Mouse (Mus musculus): ENCODE data around the gene Capn2.
A peak's percentile ranks its signal among the peaks of the same experiment; 100 is the strongest.

The Capn2 gene

DNA sequence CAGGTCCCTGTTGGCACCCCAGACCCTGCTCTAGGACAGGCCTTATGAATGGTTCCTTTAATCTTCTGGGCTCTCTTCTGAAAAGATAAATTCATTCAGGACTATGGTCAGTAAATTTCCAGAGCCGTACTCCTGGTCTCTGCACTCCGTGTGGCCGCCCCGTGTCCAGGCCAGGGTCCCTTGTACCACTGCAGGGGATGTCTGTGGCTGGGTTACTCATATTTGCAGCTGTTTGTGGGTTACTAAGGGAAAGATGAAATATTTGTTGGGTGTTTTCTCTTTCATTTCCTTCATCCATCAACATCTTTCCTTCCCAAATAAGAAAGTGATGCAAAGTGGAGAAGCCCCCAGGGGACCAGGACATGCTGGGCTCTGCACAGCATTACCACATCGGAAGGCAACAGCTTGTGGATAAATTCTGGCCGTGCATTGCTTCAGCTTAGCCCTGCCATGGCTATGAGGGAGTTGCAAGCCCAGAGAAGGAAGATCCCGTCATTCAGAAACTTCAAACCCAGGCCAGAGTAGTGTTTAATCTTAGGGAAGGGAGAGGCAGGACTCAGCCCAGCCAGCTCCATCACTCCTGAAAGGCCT is 15.5 kb downstream of the Capn2 start:
- no peak for DNase-seq (ENCODE audit: low spot score)

DNA sequence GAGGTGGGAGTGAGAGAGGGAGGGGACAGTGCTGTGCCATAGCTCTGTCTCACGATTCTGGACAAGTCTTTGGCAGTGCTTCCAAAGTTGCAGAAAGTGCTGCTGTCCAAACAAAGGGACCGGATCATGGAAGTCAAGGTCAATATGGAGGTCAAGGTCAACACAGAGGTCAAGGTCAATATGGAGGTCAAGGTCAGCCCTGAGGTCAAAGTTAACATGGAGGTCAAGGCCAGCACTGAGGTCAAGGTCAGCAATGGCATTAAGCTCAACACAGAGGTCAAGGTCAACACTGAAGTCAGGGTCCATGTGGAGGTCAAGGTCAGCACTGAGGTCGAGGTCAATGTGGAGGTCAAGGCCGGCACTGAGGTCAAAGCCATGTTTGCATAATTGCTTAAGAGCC is 16.6 kb downstream of the Capn2 start:
- no peak for DNase-seq (ENCODE audit: low spot score)

DNA sequence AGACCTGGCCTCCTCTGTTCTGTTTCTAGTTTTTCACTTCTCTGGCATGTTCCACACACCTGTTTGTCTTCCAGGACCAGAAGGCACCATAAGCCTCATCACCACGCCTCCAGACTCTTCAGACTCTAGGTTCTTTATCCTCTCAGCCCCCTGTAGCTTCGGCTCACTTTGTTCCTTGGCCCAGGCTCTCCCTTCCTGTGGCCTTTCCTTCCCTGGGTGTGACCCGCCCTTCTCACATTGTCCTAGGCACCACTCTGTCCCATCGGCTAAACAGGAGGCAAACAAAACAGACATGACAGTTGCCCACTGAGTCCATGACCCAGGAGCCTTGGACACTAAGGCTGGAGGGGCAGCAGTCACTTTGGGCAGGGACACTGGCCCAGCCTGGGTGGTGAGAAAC is 17.2 kb downstream of the Capn2 start:
- DNase-seq (ENCODE audit: low spot score), result no peak

DNA sequence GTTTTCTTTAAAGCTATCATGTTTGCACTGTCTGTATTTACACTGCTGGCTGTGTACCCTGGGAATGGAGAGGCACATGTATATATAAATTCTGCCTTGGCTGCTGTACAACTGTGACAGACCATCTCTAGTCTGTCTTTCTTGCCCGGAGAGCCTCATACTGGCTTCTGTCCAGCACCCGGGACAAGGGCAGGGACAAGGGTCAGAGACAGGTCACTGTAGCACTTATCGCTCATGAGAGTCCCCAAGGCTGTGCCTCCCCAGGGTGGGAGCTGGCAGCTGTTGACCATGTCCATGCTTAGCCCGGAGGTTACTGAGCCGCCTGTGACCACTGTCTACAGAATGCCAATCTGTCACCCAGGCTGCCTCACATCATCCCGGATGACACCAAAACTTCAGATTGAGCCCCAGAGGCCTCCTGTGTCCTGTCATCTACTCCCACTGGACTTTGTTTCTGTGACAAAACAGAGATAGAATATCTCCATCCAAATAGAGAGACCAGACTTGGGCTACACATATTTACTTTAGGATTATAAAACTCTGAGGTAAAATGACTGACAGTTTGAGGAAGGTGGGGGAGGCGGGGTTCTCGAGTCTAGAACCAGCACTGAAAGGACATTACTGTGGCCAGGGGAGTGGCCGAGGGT is 17.8 kb downstream of the Capn2 start:
- DNase-seq (ENCODE audit: low spot score), result no peak

DNA sequence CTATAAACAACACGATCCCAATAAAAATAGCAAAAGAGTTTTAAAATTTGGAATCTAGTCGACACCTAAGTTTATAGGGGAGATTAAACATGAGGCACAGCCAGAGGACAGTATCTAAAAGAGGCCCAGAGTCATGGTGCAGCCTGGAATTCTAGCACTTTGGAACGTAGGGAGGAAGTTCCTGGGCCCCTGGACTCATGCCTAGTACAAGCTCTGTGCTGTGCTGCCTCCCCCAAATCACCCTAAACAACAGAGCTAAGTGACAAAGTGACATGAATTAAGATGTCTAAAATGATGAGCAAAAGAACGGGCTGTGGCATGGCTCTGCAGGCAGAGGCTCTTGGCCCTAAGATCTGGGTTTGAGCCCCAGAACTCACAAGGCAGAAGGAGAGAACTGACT is 19.7 kb downstream of the Capn2 start:
- no peak for DNase-seq (ENCODE audit: low spot score)

DNA sequence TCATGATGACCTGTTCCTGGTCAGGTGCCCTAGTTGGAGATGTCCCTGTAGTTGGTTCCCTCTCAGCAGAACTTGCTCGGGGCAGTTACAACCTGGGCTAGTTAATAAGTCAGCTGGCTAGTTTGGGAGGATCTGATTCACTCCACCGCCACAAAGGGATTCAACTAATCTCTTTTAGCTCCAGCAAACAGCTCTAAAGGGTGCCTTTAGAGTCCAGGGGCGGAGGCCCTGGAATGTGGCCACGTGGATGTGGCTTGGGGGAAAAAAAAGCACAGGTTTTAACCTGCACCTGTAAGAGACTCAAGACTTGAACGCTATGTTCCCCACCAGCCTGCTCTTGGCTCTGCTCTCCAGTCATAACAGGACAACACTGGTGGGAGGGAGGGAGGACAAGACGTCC is 20.7 kb downstream of the Capn2 start:
- no peak for DNase-seq (ENCODE audit: low spot score)

DNA sequence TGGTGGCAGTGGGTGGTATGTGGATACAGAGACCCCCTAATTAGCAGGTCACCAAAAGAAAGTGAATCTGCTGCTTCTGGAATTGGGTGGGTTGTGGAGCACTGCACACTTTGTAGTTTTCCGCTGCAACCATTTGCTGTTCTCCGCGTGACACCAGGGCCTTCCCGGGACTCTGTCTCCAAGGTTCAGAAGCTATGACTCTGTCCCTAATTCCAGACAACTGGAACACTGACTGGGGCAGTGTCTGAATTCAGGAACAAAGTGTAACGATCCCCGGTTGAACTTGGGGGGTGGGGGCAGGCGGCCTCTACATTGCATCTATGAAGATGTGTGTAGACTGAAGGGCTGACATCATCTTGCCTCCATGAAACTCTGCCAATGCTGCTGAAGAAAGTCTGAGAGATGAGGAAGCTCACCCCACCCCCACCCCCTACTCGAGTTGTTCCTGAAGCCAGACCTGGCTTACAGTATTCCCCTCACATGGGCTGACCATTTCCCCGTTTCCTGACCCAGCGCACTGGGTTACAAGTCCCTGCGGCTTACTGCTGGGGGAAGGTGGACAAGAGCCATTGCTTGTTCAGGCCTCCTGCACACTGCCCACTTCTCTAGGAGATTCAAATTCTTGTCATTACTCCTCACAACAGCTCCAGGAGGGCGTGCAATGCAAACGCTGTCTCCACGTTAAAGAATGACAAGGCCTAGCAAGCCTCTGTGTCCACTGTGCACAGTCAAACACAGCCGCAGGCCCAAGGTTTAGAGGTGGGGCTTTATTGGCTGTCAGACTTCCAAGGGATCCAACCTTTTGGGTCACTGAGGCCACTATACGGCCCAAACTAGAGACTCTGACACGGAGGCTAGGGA is 22.9 kb downstream of the Capn2 start:
- no peak for DNase-seq (ENCODE audit: low spot score)

DNA sequence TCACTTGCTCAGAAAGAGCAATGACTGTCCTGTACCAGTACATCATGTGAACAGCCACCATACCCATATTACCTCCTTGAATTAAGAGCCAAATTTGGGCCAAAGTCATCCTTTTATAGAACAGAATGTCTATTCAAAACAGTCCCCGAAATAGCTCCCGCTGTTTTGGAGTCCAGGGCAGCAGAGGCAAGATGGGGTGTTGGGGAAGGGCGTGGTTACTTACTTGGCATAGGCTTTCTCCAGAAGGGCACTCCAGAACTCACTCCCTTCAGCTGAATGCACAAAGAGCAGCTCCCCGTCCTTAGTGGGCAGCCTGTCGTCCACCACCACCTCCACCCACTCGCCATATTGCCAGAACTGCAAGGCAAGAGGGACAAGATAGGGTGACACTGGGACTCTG is 25.6 kb downstream of the Capn2 start:
- no peak for DNase-seq (ENCODE audit: low spot score)

DNA sequence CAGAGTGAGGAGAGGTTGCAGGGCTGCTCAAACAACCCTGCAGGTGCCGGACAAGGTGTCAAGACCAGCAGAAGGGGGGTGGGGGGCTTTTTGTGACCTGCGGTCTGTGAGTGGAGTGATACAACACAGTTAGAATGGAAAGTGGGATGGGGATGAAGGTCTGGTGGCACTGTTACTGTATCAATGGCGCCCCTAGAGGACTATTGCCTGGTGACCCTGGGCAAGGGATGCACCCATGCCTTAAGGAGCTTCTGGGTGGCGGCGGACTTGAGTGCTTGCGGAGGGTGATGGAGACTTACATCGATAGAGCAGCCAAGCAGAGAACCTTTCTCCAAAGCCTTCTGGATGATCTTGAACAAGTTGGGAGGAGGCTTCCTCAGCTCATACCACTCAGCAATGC is 26.8 kb downstream of the Capn2 start:
- no peak for DNase-seq (ENCODE audit: low spot score)

DNA sequence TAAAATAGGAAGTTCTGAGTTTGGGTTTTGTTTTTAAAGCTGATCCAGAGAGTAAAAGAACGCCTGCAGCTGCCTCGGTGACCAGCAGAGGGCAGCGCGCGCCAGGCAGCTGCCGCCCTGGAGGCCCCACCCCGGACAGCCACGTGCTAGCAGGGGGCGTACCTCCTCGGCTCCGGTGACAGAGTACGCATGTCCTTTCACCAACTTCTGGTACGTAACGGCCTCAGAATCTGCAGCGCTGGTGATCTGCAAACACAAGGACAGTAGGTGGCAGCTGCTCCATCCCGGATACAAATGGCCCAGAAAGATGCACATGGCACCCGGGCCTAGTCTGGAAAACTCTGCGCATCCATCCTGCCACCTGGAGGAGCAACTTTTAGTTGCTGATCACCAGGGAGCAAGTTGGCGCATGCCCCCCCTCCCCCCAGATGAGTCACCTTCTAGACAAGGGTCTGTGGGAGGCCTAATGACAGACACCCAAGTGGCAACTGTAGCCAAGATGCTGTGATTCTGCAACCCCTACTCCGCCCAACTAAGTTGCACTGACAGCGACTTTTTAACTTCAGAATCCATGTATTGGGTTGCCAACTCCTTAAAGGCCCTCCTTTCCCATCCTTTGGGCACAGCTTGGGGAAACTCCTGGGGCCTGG is 27.5 kb downstream of the Capn2 start:
- DNase-seq (ENCODE audit: low spot score), result peak; percentile 93

DNA sequence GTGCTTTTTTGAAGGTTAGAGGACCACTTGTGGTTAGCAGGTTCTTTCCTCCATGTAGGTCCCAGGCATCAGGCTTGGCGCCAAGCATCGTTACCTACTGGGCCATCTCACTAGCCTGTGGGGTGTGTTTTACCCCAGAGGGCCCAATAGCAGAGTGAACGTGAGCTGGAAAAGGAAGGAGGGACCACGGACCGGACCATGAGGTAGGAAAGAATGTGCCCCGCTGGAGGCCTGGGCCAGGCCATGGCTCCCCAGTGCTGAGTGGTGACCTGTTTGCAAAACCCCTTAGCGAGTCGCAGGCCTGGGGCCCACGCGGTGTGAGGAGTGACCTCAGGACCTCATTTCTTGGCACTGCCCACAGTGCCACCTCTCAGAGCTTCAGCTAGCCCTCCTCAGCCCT is 28.9 kb downstream of the Capn2 start:
- no peak for DNase-seq (ENCODE audit: low spot score)

DNA sequence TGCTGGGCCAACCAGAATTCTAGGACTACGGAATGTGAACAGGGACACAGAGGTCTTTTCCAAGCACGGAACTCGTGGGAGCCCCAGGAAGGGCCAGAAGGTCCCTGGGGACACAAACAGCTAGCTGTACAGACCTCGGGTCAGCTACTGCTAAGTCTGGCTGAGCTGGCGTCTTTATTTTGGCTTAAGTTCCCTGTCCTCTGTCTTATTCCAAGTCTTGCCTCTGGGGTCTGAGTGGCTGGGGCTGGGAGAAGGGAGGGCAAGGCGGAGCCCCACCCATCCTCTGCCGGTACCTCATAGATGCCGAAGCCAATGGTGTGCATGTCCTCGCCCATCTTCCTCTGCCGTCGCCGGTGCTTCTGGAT is 33.5 kb downstream of the Capn2 start:
- DNase-seq (ENCODE audit: low spot score), result no peak

DNA sequence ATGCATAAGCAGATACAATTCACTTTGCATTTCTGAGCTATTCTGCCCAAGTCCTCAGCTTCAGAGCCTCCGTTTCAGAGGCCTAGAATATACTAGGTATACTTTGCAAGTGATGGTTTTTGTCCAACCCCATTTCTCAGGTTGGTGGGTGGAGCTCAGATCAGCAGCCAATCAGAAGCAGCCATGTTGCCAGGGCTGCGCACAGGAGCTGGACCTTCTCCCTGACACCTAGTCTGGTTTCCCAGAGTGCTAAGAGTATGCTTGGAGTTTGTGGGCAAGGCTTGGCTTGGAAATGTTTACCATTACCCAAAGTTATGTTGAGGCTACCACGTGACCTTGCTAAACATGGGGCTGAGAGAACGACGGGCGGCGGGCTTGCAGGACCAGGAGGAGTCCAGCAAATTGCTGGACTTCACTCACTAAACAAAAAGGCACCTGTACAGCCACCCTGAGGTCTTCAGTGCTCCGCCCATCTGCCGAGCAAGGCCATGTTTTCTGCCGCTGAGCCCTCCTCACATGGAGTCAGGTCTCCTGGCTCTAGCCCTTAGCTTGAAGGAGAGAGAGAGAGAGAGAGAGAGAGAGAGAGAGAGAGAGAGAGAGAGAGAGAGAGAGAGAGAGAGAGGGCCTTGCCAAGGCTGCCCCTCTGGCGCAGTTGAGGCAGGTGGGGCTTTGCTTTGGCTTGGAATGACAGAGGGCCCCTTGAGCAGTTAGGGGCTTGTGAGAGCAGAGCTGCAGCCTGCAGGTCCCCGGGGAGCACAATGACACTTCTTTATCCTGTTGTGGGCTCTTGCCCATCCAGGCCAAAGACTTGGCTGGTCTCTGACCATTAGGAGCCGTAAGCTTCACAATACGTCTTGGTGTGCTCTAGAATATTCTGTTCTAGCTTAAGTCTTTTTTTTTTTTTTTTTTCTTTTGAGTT is 34.2 kb downstream of the Capn2 start:
- DNase-seq (ENCODE audit: low spot score), result no peak

DNA sequence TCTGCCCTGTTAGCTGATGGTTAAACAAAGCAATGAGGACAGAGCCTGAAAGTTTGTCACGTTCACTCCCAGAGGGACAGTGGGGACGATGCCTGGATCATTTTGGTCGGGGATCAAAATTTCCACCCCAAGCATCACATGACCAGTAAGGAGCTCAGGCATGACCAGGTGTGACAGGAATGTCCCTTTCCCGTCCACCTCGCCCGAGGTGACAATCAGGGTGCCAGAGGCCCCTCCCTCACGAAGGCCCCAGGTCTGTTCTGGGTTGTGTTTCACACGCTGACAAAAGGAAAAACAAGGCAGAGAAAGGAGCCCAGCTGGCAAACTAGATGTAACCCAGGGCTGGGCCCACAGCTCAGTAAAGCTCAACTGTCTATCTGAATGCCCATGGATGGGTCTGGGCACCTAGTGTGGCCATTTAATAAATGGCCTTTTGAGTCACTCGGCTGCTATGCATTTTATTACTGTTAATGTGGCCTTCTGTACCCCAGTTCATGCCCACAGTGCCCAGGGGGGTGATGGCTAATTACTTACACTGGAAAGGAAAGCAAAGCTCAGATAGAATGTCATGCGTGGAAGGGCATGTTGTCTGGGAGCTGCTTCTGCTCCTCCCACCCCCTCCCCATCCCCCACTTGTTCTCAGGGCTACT is 35.6 kb downstream of the Capn2 start:
- no peak for DNase-seq (ENCODE audit: low spot score)

DNA sequence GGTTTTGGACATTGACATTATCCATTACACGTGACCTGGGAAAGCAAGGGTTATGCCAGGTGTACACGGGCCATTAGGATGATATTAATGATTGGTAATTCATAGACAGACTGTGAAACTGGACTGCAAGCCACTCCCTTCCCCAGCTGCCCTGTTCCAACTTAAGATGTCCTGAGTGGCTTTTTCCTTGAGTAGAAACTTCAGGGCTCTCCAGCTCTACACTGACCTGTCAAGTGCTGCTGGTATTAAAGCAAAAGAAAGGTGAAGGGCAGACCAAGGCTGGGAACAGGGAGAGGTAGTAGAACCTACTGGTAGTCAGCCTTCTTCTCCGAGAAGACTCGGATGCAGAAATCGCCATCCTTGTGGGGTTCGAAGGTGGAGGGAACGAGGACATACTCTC is 36.3 kb downstream of the Capn2 start:
- no peak for DNase-seq (ENCODE audit: low spot score)

DNA sequence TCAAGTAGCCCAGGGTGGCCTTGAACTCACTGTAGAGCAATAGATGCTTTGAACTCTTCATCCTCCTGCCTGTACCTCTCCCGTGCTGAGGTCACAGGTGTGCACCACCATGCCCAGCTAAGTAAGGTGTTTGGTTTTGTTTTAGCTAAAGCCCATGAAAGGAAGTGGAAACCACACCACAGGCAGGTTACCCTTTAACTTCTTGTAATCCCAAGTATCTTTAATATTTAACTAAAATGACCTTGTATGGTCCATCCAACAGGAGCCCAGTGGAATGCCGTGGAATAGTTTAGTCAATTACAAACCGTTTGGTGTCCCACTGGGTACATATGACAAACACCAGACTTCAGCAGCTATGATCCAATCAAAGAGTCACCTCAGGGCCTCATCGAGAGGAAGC is 38.5 kb downstream of the Capn2 start:
- DNase-seq (ENCODE audit: low spot score), result no peak

DNA sequence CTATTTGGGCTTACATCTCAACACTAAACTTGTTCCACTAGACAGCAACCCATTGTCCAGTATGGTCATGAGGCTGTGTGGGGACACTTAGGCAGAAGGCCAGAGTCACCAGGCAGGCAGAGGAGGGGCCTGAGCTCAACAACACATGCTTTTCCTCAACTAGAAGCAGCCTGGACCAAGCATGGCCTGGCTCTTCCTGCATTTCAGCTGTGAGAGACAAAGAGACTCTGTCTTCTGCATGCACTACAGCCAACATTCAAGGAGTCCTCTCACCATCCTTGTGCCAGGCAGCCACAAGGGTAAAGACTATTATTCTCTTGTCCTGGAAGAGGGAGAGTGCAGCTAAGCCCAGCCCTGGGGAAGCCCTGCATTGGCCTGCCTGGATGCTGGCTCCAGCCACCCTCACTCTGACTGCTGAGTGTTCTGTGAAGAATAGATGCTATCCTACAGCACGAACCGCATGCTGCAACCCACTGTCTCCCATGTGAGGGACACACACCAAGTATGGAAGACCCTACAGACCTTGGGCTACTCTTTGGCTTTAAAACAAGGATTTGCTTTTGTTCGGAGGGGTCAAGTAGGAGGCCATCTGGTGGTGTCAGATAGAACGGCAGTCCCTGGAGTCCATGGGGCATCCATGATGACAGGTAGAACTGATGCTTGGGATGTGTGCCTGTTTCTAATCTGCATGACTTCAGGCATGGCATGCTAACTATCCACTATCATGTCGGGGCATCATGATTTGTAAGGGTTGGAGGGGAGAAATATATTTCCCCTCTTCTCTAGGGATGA is 42.2 kb downstream of the Capn2 start:
- DNase-seq (ENCODE audit: low spot score), result no peak

DNA sequence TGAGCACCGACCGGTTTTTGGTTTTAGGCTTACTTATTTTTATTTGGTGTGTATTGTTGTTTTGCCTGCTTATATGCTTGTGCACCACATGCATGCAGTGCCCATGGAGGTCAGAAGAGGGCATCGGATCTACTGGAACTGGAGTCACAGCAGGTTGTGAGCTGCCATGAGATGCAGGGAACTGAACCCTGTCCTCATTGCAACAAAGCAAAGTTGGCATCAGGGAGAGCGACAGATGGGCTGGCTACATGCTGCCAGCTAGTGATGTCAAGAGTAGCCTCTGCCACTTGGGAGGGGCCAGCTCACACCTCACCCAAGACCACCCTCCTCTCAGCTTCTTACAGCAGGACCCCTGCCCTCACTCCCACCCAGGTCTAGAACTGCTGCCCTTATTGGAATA is 51.4 kb downstream of the Capn2 start:
- no peak for DNase-seq (ENCODE audit: low spot score)

DNA sequence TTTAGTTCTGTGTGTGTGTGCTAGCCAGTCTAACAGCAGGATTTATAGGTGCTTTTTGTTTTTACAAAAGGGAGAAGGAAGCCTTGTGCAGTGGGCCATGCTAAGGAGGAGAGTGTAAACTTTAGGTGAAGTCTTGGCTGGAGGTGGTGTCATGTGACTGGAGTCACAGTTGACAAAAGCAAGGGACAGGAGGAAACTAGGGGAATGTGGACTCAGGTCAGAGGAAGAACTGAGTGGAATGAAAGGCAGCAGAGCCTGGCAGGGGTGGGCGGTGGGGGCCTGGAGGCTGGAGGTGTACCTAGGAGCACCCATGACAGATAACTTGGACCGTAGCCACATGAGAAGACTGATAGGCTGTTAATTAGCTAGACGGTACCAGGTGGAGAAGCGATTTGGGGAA is 52.1 kb downstream of the Capn2 start:
- no peak for DNase-seq (ENCODE audit: low spot score)

DNA sequence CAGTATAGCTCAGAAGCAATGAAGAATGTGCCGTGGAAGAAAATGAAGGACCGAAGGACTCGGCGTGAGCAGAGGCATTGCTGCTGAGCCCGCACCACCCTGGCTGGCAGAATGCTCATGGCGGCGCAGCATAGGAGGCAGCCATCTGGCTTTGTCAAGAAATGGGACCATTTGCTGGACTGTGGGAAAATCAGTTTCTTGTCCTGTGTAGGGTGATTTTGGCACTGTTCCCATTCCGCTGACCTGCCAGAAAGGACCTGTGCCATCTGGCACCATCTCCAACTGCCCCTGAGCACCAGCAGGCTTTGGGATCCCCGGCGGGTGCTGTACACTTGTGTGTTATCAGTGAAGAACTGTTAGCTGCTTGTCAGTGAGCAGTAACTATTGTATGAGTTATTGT is 55.6 kb downstream of the Capn2 start:
- DNase-seq (ENCODE audit: low spot score), result no peak

DNA sequence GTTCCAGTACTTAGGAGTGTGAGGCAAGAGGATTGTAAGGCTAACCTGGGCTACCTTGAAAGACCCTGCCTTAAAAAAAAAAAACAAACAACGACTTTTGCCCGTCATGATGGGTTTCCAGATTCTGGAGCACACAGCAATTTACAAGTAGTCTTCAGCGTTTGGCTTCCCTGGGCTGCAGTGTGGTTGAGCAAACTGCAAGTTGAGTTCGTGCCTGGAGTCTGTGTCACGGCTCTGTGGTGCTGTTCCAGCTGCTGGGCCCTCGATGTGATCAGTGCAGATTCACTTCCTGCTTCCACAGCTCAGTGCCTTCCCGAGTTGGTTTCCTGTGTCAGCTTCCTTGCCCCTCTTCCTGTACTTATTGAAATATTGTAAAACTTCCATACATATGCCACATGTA is 56.1 kb downstream of the Capn2 start:
- DNase-seq (ENCODE audit: low spot score), result peak; percentile 50
